Mouse (Mus musculus): Measurements from ENCODE around the gene Rnf208. TPM values are rescaled to one million over a fixed set of nuclear protein-coding genes. Genes with fewer than 3 reads are reported as not detected.

Gene Rnf208
- total and polyA plus RNA-seq, 3 experiments = 0.22 to 54.7 (median 18.4) TPM

GRCm38 (mm10) chr2:25273010-25273409 is 31.0 kb downstream of the Rnf208 start:
- peaks cover 53% of the 10 kb centered on the region for H3K4me1 ChIP-seq (ENCODE audit: insufficient read depth, low read depth, low read length)
- peaks cover 91% of the 10 kb centered on the region for H3K36me3 ChIP-seq (replicated peaks)
- TF ChIP-seq POLR2AphosphoS5 (IDR thresholded peaks at IDR 0.05; ENCODE audit: insufficient replicate concordance, low read depth, low read length) = no peak
- TF ChIP-seq CTCF (IDR thresholded peaks at IDR 0.05; ENCODE audit: low read depth, low read length) = no peak
- TF ChIP-seq GATA2 (IDR thresholded peaks at IDR 0.05; ENCODE audit: borderline replicate concordance, low read depth, low read length) = no peak
- TF ChIP-seq GATA1 (IDR thresholded peaks at IDR 0.05; ENCODE audit: borderline replicate concordance, low read length) = no peak
- TF ChIP-seq TAL1 (conservative IDR thresholded peaks at IDR 0.05; ENCODE audit: low read depth, low read length) = no peak
- DNase-seq (ENCODE audit: low spot score) (no peak), ATAC-seq (ENCODE audit: extremely low read depth, insufficient number of reproducible peaks, low FRiP score, poor library complexity, severe bottlenecking) (no peak)
- no peaks in the 10 kb centered on the region for H3K9me3 ChIP-seq (replicated peaks)
- no peaks in the 10 kb centered on the region for H3K27me3 ChIP-seq (ENCODE audit: insufficient read depth, low read length)
- peak overlapping the region; percentile 84 for H3K4me3 ChIP-seq (ENCODE audit: low read depth, low read length)

DNA sequence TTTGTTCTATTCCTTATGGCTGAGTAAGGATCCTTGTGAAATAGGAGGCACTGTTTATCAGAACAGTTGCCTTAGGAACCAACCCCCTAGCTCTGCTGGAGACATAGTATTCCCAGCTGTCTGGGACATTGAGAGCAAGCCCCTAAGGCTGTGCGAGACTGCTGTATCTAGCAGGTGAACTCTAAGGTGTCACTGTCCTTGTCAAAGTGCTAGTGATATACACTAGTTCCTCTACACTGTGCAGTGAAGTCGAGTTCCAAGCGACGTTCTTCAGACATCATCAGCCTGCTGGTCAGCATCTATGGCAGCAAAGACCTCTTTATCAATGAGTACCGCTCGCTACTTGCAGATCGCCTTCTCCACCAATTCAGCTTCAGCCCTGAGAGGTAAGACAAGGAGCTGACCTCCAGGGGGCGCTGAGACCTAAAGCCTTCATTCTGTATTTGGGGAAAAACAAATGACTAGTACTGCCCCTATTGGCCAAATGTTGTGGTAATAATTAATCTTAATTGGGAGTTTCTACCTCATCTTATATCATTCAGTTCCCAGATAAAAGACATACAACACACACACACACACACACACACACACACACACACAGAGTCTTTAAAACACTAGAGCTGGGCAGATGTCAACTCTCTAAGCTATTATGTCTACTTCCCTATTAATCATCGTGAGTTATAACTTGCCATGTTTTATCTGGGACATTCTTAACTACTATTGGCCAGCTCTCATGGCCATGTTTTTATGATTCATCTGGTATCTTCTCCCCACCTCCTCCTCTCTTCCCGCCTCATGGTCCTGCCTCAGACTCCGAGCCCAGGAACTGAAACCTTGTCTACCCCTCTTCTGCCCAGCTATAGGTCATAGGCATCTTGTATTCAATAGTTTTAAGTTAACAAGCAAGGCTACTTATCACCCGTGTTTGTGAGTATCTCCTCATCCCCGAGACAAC is 37.1 kb downstream of the Rnf208 start:
- DNase-seq (ENCODE audit: low spot score) (no peak), ATAC-seq (ENCODE audit: extremely low read depth, insufficient number of reproducible peaks, low FRiP score, poor library complexity, severe bottlenecking) (no peak)
- TF ChIP-seq GATA1 (IDR thresholded peaks at IDR 0.05; ENCODE audit: borderline replicate concordance, low read length) (no peak), POLR2AphosphoS5 (IDR thresholded peaks at IDR 0.05; ENCODE audit: insufficient replicate concordance, low read depth, low read length) (no peak), TAL1 (conservative IDR thresholded peaks at IDR 0.05; ENCODE audit: low read depth, low read length) (no peak), GATA2 (IDR thresholded peaks at IDR 0.05; ENCODE audit: borderline replicate concordance, low read depth, low read length) (no peak), CTCF (IDR thresholded peaks at IDR 0.05; ENCODE audit: low read depth, low read length) (peak; percentile 59; the same call in 1 of the 2 replicates)
- no peaks in the 10 kb centered on the region for H3K9me3 ChIP-seq (replicated peaks)
- peaks cover 97% of the 10 kb centered on the region for H3K36me3 ChIP-seq (replicated peaks)
- H3K4me3 ChIP-seq (ENCODE audit: low read depth, low read length) = no peak overlapping the region
- H3K27me3 ChIP-seq (ENCODE audit: insufficient read depth, low read length) = no peaks in the 10 kb centered on the region
- H3K4me1 ChIP-seq (ENCODE audit: insufficient read depth, low read depth, low read length) = peaks cover 4% of the 10 kb centered on the region; the same call in 1 of the 2 replicates

GRCm38 (mm10) chr2:25285551-25285950 is 43.5 kb downstream of the Rnf208 start:
- Histone ChIP-seq H3K4me1 (ENCODE audit: insufficient read depth, low read depth, low read length) (peaks cover 13% of the 10 kb centered on the region), H3K4me3 (ENCODE audit: low read depth, low read length) (no peak overlapping the region), H3K36me3 (replicated peaks) (peaks cover 62% of the 10 kb centered on the region), H3K9me3 (replicated peaks) (no peaks in the 10 kb centered on the region), H3K27me3 (ENCODE audit: insufficient read depth, low read length) (peaks cover 21% of the 10 kb centered on the region)
- no peak for ATAC-seq (ENCODE audit: extremely low read depth, insufficient number of reproducible peaks, low FRiP score, poor library complexity, severe bottlenecking)
- no peak for DNase-seq (ENCODE audit: low spot score)
- TF ChIP-seq GATA2 (IDR thresholded peaks at IDR 0.05; ENCODE audit: borderline replicate concordance, low read depth, low read length) = no peak
- no peak for TF ChIP-seq CTCF (IDR thresholded peaks at IDR 0.05; ENCODE audit: low read depth, low read length)
- no peak for TF ChIP-seq GATA1 (IDR thresholded peaks at IDR 0.05; ENCODE audit: borderline replicate concordance, low read length)
- TF ChIP-seq TAL1 (conservative IDR thresholded peaks at IDR 0.05; ENCODE audit: low read depth, low read length) = no peak
- TF ChIP-seq POLR2AphosphoS5 (IDR thresholded peaks at IDR 0.05; ENCODE audit: insufficient replicate concordance, low read depth, low read length) = no peak

DNA sequence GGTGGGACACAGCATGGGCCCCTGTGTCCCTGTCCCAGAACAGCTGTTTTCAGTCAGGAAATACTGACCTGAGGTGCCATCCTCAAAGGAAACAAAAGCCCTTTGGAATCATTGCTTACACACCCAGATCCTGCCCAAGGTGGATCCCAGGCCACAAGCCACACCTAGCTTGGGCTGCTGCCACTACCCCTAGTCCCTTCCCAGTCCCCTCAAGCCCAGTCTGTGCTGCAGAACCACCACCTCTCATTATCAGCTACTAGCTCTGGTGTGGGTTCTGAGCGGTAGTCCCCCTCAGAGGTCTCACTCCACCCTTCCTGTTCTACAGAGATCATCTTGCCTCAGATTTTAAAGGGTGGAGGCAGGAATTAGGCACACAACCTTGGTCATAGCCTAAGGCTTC is 44.3 kb downstream of the Rnf208 start:
- no peak for ATAC-seq (ENCODE audit: extremely low read depth, insufficient number of reproducible peaks, low FRiP score, poor library complexity, severe bottlenecking)

DNA sequence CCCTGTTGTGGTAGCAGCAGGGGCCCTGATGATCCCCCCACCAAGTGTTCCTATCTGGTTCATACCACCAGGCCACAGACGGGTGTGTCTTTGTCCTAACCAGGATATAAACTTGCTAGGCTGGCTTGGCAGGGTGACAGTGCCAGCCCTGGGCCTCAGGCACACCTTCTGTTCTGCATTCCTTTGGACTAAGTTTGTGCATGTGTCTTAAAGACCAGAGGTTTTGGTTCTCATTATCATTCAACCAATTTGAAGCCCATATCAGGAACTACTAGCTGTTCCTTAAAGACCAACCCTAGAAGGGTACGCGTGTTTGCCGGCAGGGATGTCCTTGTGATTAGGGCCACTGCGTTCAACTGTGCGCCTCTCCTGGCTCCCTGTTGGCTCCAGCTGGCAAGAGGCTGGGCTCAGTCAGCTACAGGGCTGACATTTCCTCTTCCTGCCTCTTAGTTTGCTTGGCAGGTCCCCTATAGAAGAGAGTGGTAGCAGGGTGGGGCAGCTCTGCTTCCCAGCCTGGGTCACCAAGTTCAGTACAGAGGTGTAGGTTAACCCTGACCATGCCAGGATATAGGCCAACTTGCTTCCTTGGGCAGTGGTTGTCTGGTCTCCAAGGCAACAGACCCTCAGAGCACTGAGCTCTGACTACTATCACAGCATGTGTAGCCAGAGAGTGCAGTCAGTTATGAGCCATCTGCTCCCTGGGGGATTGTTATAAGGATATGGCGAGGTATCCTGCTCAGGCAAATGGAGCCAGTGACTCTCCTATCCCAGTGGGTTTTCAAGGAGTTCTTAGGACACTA is 45.0 kb downstream of the Rnf208 start:
- H3K36me3 ChIP-seq (replicated peaks) = peaks cover 50% of the 10 kb centered on the region
- peaks cover 35% of the 10 kb centered on the region for H3K27me3 ChIP-seq (ENCODE audit: insufficient read depth, low read length)
- H3K4me1 ChIP-seq (ENCODE audit: insufficient read depth, low read depth, low read length) = peaks cover 19% of the 10 kb centered on the region
- DNase-seq (ENCODE audit: low spot score) = no peak
- no peaks in the 10 kb centered on the region for H3K9me3 ChIP-seq (replicated peaks)
- no peak overlapping the region for H3K4me3 ChIP-seq (ENCODE audit: low read depth, low read length)
- ATAC-seq (ENCODE audit: extremely low read depth, insufficient number of reproducible peaks, low FRiP score, poor library complexity, severe bottlenecking) = no peak
- TF ChIP-seq POLR2AphosphoS5 (IDR thresholded peaks at IDR 0.05; ENCODE audit: insufficient replicate concordance, low read depth, low read length) (no peak), CTCF (IDR thresholded peaks at IDR 0.05; ENCODE audit: low read depth, low read length) (no peak), TAL1 (conservative IDR thresholded peaks at IDR 0.05; ENCODE audit: low read depth, low read length) (no peak), GATA1 (IDR thresholded peaks at IDR 0.05; ENCODE audit: borderline replicate concordance, low read length) (no peak), GATA2 (IDR thresholded peaks at IDR 0.05; ENCODE audit: borderline replicate concordance, low read depth, low read length) (no peak)

More for the DNA sequence above, 44.3 kb downstream of the Rnf208 start:
- H3K4me3 ChIP-seq (ENCODE audit: low read depth, low read length) = no peak overlapping the region
- no peaks in the 10 kb centered on the region for H3K9me3 ChIP-seq (replicated peaks)
- peaks cover 28% of the 10 kb centered on the region for H3K27me3 ChIP-seq (ENCODE audit: insufficient read depth, low read length)
- peaks cover 13% of the 10 kb centered on the region for H3K4me1 ChIP-seq (ENCODE audit: insufficient read depth, low read depth, low read length)
- TF ChIP-seq TAL1 (conservative IDR thresholded peaks at IDR 0.05; ENCODE audit: low read depth, low read length) = no peak
- no peak for TF ChIP-seq POLR2AphosphoS5 (IDR thresholded peaks at IDR 0.05; ENCODE audit: insufficient replicate concordance, low read depth, low read length)
- TF ChIP-seq GATA2 (IDR thresholded peaks at IDR 0.05; ENCODE audit: borderline replicate concordance, low read depth, low read length) = no peak
- no peak for TF ChIP-seq CTCF (IDR thresholded peaks at IDR 0.05; ENCODE audit: low read depth, low read length)
- no peak for TF ChIP-seq GATA1 (IDR thresholded peaks at IDR 0.05; ENCODE audit: borderline replicate concordance, low read length)
- no peak for DNase-seq (ENCODE audit: low spot score)
- H3K36me3 ChIP-seq (replicated peaks) = peaks cover 55% of the 10 kb centered on the region

Measured in G1E (cell line).